8 mouse cellular contexts compared by ENCODE assay signal in genomic region chr9:102717164-102717885, GRCm38 (mm10). TPM values are rescaled to one million over a fixed set of nuclear protein-coding genes. Genes with fewer than 3 reads are reported as not detected.
DNase-seq lines count a peak whose midpoint lies in the region; ATAC-seq and TF ChIP-seq lines count a peak whose summit lies in the region.

No protein-coding gene starts in this region.

- TF ChIP-seq POLR2A in bone marrow, adult 2 months (IDR thresholded peaks at IDR 0.05; ENCODE audit: borderline replicate concordance, control insufficient read depth, low read depth, low read length) = peak; percentile 56

- no peak for TF ChIP-seq CTCF in bone marrow, adult 2 months (IDR thresholded peaks at IDR 0.05; ENCODE audit: control insufficient read depth, insufficient read depth, low read length)

- no peaks in the 10 kb centered on the region for H3K27me3 ChIP-seq in embryonic facial prominence, embryonic 15.5 days
- H3K27me3 ChIP-seq in heart, embryonic 11.5 days (ENCODE audit: control insufficient read depth, insufficient read depth, low read length) = no peaks in the 10 kb centered on the region
- no peaks in the 10 kb centered on the region for H3K27me3 ChIP-seq in kidney, embryonic 15.5 days
- no peaks in the 10 kb centered on the region for H3K27me3 ChIP-seq in limb, embryonic 15.5 days
- H3K27me3 ChIP-seq in midbrain, embryonic 16.5 days (ENCODE audit: control insufficient read depth, insufficient read depth, low read depth, low read length) = no peaks in the 10 kb centered on the region
- H3K27me3 ChIP-seq in splenic B cell, adult 2 months (ENCODE audit: control insufficient read depth, insufficient read depth, low read length, poor library complexity, severe bottlenecking) = no peaks in the 10 kb centered on the region

- peak overlapping the region; percentile 84 for H3K4me3 ChIP-seq in bone marrow, adult 2 months (replicated peaks; ENCODE audit: control insufficient read depth, low read depth, low read length)
- H3K4me3 ChIP-seq in embryonic facial prominence, embryonic 15.5 days (replicated peaks) = peak overlapping the region; percentile 79
- H3K4me3 ChIP-seq in heart, embryonic 11.5 days (ENCODE audit: low read depth, low read length) = peak overlapping the region; percentile 90
- H3K4me3 ChIP-seq in kidney, embryonic 15.5 days (replicated peaks) = peak overlapping the region; percentile 77
- H3K4me3 ChIP-seq in limb, embryonic 15.5 days = peak overlapping the region; percentile 66
- peak overlapping the region; percentile 87 for H3K4me3 ChIP-seq in midbrain, embryonic 16.5 days (ENCODE audit: low read depth, low read length)

- peak; percentile 98 for DNase-seq in 3134 (ENCODE audit: extremely low read depth, insufficient read length, low spot score)
- DNase-seq in splenic B cell, adult 2 months (ENCODE audit: low read depth, low spot score) = peak; percentile 14

- peak overlapping the region; percentile 91 for H3K9ac ChIP-seq in embryonic facial prominence, embryonic 15.5 days
- peak overlapping the region; percentile 100 for H3K9ac ChIP-seq in heart, embryonic 11.5 days (ENCODE audit: low read depth, low read length)
- peak overlapping the region; percentile 88 for H3K9ac ChIP-seq in kidney, embryonic 15.5 days
- peak overlapping the region; percentile 94 for H3K9ac ChIP-seq in limb, embryonic 15.5 days
- H3K9ac ChIP-seq in midbrain, embryonic 16.5 days (ENCODE audit: low read depth, low read length) = peak overlapping the region; percentile 98

- no peaks in the 10 kb centered on the region for H3K9me3 ChIP-seq in embryonic facial prominence, embryonic 15.5 days (replicated peaks)
- H3K9me3 ChIP-seq in heart, embryonic 11.5 days (replicated peaks; ENCODE audit: control insufficient read depth, low read length) = no peaks in the 10 kb centered on the region
- H3K9me3 ChIP-seq in kidney, embryonic 15.5 days (replicated peaks) = no peaks in the 10 kb centered on the region
- no peaks in the 10 kb centered on the region for H3K9me3 ChIP-seq in limb, embryonic 15.5 days
- no peaks in the 10 kb centered on the region for H3K9me3 ChIP-seq in midbrain, embryonic 16.5 days (replicated peaks; ENCODE audit: control insufficient read depth, low read length, poor library complexity, severe bottlenecking)

- peak overlapping the region; percentile 84 for H3K27ac ChIP-seq in bone marrow, adult 2 months (ENCODE audit: control insufficient read depth, insufficient read depth, low read depth, low read length, poor library complexity)
- peak overlapping the region; percentile 98 for H3K27ac ChIP-seq in embryonic facial prominence, embryonic 15.5 days (replicated peaks)
- peak overlapping the region; percentile 99 for H3K27ac ChIP-seq in heart, embryonic 11.5 days (ENCODE audit: low read depth, low read length)
- peak overlapping the region; percentile 98 for H3K27ac ChIP-seq in kidney, embryonic 15.5 days
- peak overlapping the region; percentile 99 for H3K27ac ChIP-seq in limb, embryonic 15.5 days
- peak overlapping the region; percentile 98 for H3K27ac ChIP-seq in midbrain, embryonic 16.5 days (ENCODE audit: low read length)

- peak overlapping the region; percentile 88 for H3K4me2 ChIP-seq in embryonic facial prominence, embryonic 15.5 days (replicated peaks)
- H3K4me2 ChIP-seq in heart, embryonic 11.5 days = peak overlapping the region; percentile 69
- peak overlapping the region; percentile 91 for H3K4me2 ChIP-seq in kidney, embryonic 15.5 days
- peak overlapping the region; percentile 81 for H3K4me2 ChIP-seq in limb, embryonic 15.5 days
- peak overlapping the region; percentile 96 for H3K4me2 ChIP-seq in midbrain, embryonic 16.5 days (ENCODE audit: low read length)

- WGBS in bone marrow, adult 2 months = under 1% methylated on average over 50 of the region's 50 CpGs
- WGBS in embryonic facial prominence, embryonic 15.5 days = under 1% methylated on average over 49 of the region's 50 CpGs
- WGBS in heart, embryonic 11.5 days (ENCODE audit: insufficient replicate concordance) = under 1% methylated on average over 46 of the region's 50 CpGs
- 0% methylated on average over 47 of the region's 50 CpGs for WGBS in kidney, embryonic 15.5 days
- under 1% methylated on average over 49 of the region's 50 CpGs for WGBS in limb, embryonic 15.5 days
- WGBS in midbrain, embryonic 16.5 days = 0% methylated on average over 49 of the region's 50 CpGs

- peaks cover 12% of the 10 kb centered on the region for H3K36me3 ChIP-seq in embryonic facial prominence, embryonic 15.5 days
- peaks cover 11% of the 10 kb centered on the region for H3K36me3 ChIP-seq in heart, embryonic 11.5 days (ENCODE audit: control insufficient read depth, insufficient read depth, low read length)
- H3K36me3 ChIP-seq in kidney, embryonic 15.5 days = peaks cover 25% of the 10 kb centered on the region
- H3K36me3 ChIP-seq in limb, embryonic 15.5 days = peaks cover 22% of the 10 kb centered on the region
- H3K36me3 ChIP-seq in midbrain, embryonic 16.5 days (ENCODE audit: control insufficient read depth, insufficient read depth, low read length) = peaks cover 6% of the 10 kb centered on the region; the same call in 1 of the 2 replicates
- H3K36me3 ChIP-seq in splenic B cell, adult 2 months (ENCODE audit: control insufficient read depth, insufficient read depth, low read length, poor library complexity, severe bottlenecking) = no peaks in the 10 kb centered on the region

- peak; percentile 90 for ATAC-seq in embryonic facial prominence, embryonic 15.5 days (ENCODE audit: insufficient number of reproducible peaks, low FRiP score, low TSS enrichment, low read depth)
- ATAC-seq in heart, embryonic 11.5 days (replicated peaks; ENCODE audit: insufficient number of reproducible peaks, low FRiP score, low TSS enrichment) = peak; percentile 84
- peak; percentile 91 for ATAC-seq in kidney, embryonic 15.5 days (replicated peaks; ENCODE audit: low FRiP score)
- peak; percentile 87 for ATAC-seq in limb, embryonic 15.5 days (ENCODE audit: insufficient number of reproducible peaks, low FRiP score, low TSS enrichment, low read depth)
- ATAC-seq in midbrain, embryonic 16.5 days = peak; percentile 82

- H3K4me1 ChIP-seq in bone marrow, adult 2 months (ENCODE audit: control insufficient read depth, insufficient read depth, low read length) = no peaks in the 10 kb centered on the region
- H3K4me1 ChIP-seq in embryonic facial prominence, embryonic 15.5 days = peaks cover 68% of the 10 kb centered on the region
- H3K4me1 ChIP-seq in heart, embryonic 11.5 days (ENCODE audit: control insufficient read depth, insufficient read depth, low read length) = peaks cover 53% of the 10 kb centered on the region
- H3K4me1 ChIP-seq in kidney, embryonic 15.5 days = peaks cover 73% of the 10 kb centered on the region
- H3K4me1 ChIP-seq in limb, embryonic 15.5 days = peaks cover 66% of the 10 kb centered on the region
- H3K4me1 ChIP-seq in midbrain, embryonic 16.5 days (ENCODE audit: control insufficient read depth, insufficient read depth, low read length) = peaks cover 34% of the 10 kb centered on the region

RNA-seq across cellular contexts. Expression of gene Amotl2, which starts 0.9 kb away (rescaled TPM):
- polyA plus RNA-seq in bone marrow, adult 2 months (2011; ENCODE audit: insufficient read depth, insufficient read length, low replicate concordance, missing spikeins) = 2.1 and 26.3 TPM in 2 replicates
- 53.6 and 53.7 TPM in 2 replicates for polyA plus RNA-seq in embryonic facial prominence, embryonic 15.5 days (2015; fragmentation: Nextera tagmentation; extraction: Ambion mirVana)
- 28.7 and 33.7 TPM in 2 replicates for polyA plus RNA-seq in heart, embryonic 11.5 days (2014; fragmentation: Nextera tagmentation; extraction: Ambion mirVana)
- polyA plus RNA-seq in kidney, embryonic 15.5 days (2015; fragmentation: Nextera tagmentation; extraction: Ambion mirVana) = 43.3 and 45.1 TPM in 2 replicates
- polyA plus RNA-seq in limb, embryonic 15.5 days (2015; fragmentation: Nextera tagmentation; extraction: Ambion mirVana) = 60.7 and 61.5 TPM in 2 replicates
- 58.4 and 62.9 TPM in 2 replicates for polyA plus RNA-seq in midbrain, embryonic 16.5 days (2015; fragmentation: Nextera tagmentation; extraction: Ambion mirVana)

Comparison
In these comparisons a context has a peak if more than half of its experiments do, and no peak if none do; other contexts are left out.
1. Peak in every context shown above with its lines: DNase-seq, ATAC-seq, H3K4me3 ChIP-seq and H3K27ac ChIP-seq.